Mouse (Mus musculus): ENCODE data around the gene Lrrn2. TPM values are rescaled to one million over a fixed set of nuclear protein-coding genes. Genes with fewer than 3 reads are reported as not detected.
"Not testable (repeated sequence)": the region's sequence is repeated elsewhere in the genome, so short reads cannot be mapped to it uniquely, and the experiment has no call there.

Lrrn2 gene
- polyA plus RNA-seq, 1 experiment from 2014 or later = 22.2 TPM

GRCm38 (mm10) chr1:132938975-132939374, 58.9 kb downstream of the Lrrn2 start:
- Histone ChIP-seq H3K27ac (no peak overlapping the region), H3K4me2 (no peak overlapping the region), H3K27me3 (no peaks in the 10 kb centered on the region), H3K9me3 (replicated peaks) (no peaks in the 10 kb centered on the region), H3K9ac (no peak overlapping the region), H3K4me1 (peaks cover 8% of the 10 kb centered on the region), H3K36me3 (ENCODE audit: poor library complexity, severe bottlenecking) (peaks cover 27% of the 10 kb centered on the region), H3K4me3 (no peak overlapping the region)
- ATAC-seq = no peak
- whole genome bisulfite sequencing = 86% methylated on average over 8 of the region's 8 CpGs

GRCm38 (mm10) chr1:132945826-132946225, 65.8 kb downstream of the Lrrn2 start:
- Histone ChIP-seq H3K9ac (no peak overlapping the region), H3K4me1 (peaks cover 7% of the 10 kb centered on the region; the same call in 1 of the 2 replicates), H3K36me3 (ENCODE audit: poor library complexity, severe bottlenecking) (no peaks in the 10 kb centered on the region), H3K4me3 (no peak overlapping the region), H3K27me3 (no peaks in the 10 kb centered on the region), H3K27ac (no peak overlapping the region), H3K4me2 (no peak overlapping the region), H3K9me3 (replicated peaks) (no peaks in the 10 kb centered on the region)
- WGBS = 68% methylated on average over 8 of the region's 8 CpGs
- ATAC-seq = no peak

DNA sequence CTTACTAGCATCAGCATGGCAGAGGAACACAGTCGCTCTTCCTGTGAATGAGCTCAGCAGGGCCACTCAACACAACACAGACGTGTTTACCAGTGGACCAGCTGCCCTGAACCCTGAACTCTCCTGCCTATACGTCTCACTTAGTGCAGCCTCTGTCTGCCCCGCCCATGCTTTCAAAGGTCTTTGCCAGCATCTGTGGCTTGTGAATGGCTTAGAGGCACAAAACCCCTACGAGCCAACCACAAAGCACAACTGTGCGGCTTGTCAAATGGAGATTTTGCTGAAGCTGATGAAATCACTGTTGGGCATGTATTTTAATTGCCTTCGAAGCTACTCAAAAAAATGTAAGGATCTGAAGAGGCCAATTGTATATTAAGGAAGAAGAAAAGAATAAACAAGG, 67.7 kb downstream of the Lrrn2 start:
- H3K4me2 ChIP-seq = no peak overlapping the region
- no peaks in the 10 kb centered on the region for H3K36me3 ChIP-seq (ENCODE audit: poor library complexity, severe bottlenecking)
- 25% methylated on average over 7 of the region's 7 CpGs for WGBS
- no peak for ATAC-seq
- no peaks in the 10 kb centered on the region for H3K9me3 ChIP-seq (replicated peaks)
- H3K27me3 ChIP-seq = no peaks in the 10 kb centered on the region
- H3K9ac ChIP-seq = no peak overlapping the region
- peaks cover 7% of the 10 kb centered on the region; the same call in 1 of the 2 replicates for H3K4me1 ChIP-seq
- H3K4me3 ChIP-seq = no peak overlapping the region
- H3K27ac ChIP-seq = no peak overlapping the region

DNA sequence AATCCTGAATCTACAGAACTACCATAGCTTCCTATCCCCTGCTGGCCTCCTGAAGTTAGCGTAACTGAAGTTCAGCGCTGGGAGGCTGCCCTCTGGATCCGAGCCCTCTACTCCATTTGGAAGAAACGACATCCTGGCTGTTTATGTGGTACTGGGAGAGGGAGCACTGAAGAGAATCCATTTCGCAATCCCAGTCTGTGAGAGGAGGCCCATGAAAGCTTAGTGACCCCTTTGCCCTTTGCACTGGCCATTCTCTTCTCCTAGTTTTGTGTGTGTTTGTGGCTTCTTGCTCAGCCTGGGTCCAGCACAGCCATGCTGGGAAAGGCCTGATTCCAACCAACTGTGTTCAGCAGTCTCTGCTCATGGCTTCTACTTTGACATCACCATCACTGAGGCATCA, 76.7 kb downstream of the Lrrn2 start:
- Histone ChIP-seq H3K27ac (no peak overlapping the region), H3K4me3 (no peak overlapping the region), H3K36me3 (ENCODE audit: poor library complexity, severe bottlenecking) (no peaks in the 10 kb centered on the region), H3K4me1 (no peaks in the 10 kb centered on the region), H3K27me3 (no peaks in the 10 kb centered on the region), H3K9me3 (replicated peaks) (no peaks in the 10 kb centered on the region), H3K4me2 (no peak overlapping the region), H3K9ac (no peak overlapping the region)
- WGBS = 90% methylated on average over 5 of the region's 5 CpGs
- ATAC-seq = no peak

DNA sequence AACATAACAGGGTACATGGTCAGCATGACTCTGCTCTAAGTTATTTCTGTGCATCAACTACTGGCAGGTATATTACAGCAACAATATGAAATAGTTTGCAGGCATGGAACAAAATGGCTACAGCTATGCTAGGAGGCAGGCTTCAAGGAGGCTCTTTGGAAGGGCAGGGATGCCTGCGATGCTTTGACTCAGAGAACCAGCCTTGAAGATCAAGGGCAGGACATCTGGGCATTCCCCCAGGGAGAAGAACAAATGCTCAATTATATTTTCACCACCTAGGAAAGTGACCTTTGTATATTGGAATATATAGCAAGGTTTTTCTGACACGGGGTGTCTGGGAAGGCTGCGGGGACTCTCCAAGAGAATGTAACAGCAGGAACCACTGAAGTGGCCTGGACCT, 81.7 kb downstream of the Lrrn2 start:
- H3K4me1 ChIP-seq = no peaks in the 10 kb centered on the region
- H3K36me3 ChIP-seq (ENCODE audit: poor library complexity, severe bottlenecking) = no peaks in the 10 kb centered on the region
- no peak overlapping the region for H3K27ac ChIP-seq
- no peaks in the 10 kb centered on the region for H3K9me3 ChIP-seq (replicated peaks)
- WGBS = 88% methylated on average over 3 of the region's 3 CpGs
- H3K4me2 ChIP-seq = no peak overlapping the region
- no peak overlapping the region for H3K9ac ChIP-seq
- H3K4me3 ChIP-seq = no peak overlapping the region
- ATAC-seq = no peak
- H3K27me3 ChIP-seq = no peaks in the 10 kb centered on the region

- no peak for ATAC-seq
- no peaks in the 10 kb centered on the region for H3K36me3 ChIP-seq (ENCODE audit: poor library complexity, severe bottlenecking)
Measured at GRCm38 (mm10) chr1:132964106-132964505, 84.0 kb downstream of the Lrrn2 start.

DNA sequence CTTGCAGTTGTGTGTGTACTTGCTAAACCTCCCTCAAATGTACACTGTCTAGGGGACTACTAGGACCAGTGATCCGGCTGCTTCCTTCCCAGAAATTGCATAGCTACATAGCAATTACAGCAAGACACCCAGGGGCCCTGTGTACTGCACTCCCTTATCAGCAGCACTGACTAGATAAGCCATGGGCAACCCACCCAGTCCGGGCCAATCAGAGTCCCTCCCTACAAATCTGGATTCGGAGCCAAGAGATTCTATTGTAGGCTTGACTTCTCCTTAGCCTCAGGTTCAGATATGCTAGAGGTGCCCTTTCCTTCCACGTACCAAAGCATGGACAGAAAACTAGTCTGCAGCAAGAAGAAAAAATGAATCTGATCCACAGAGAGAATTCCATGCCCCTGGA, 84.6 kb downstream of the Lrrn2 start:
- Histone ChIP-seq H3K9ac (no peak overlapping the region), H3K9me3 (replicated peaks) (no peaks in the 10 kb centered on the region), H3K4me1 (no peaks in the 10 kb centered on the region), H3K27me3 (no peaks in the 10 kb centered on the region), H3K36me3 (ENCODE audit: poor library complexity, severe bottlenecking) (no peaks in the 10 kb centered on the region), H3K4me3 (no peak overlapping the region), H3K27ac (no peak overlapping the region), H3K4me2 (no peak overlapping the region)
- 86% methylated on average over 4 of the region's 4 CpGs for WGBS
- ATAC-seq = no peak

More at GRCm38 (mm10) chr1:132964106-132964505, 84.0 kb downstream of the Lrrn2 start:
- no peaks in the 10 kb centered on the region for H3K4me1 ChIP-seq
- H3K4me3 ChIP-seq = no peak overlapping the region
- WGBS = 89% methylated on average over 2 of the region's 2 CpGs
- H3K4me2 ChIP-seq = no peak overlapping the region
- no peaks in the 10 kb centered on the region for H3K9me3 ChIP-seq (replicated peaks)
- no peak overlapping the region for H3K9ac ChIP-seq
- no peak overlapping the region for H3K27ac ChIP-seq
- H3K27me3 ChIP-seq = no peaks in the 10 kb centered on the region

- no peak overlapping the region for H3K27ac ChIP-seq
- no peak overlapping the region for H3K4me3 ChIP-seq
- H3K4me1 ChIP-seq = no peaks in the 10 kb centered on the region
- H3K27me3 ChIP-seq = no peaks in the 10 kb centered on the region
- H3K36me3 ChIP-seq (ENCODE audit: poor library complexity, severe bottlenecking) = no peaks in the 10 kb centered on the region
- no peak for ATAC-seq
- no peak overlapping the region for H3K9ac ChIP-seq
- 21% methylated on average over 6 of the region's 6 CpGs for WGBS
- H3K9me3 ChIP-seq (replicated peaks) = no peaks in the 10 kb centered on the region
- H3K4me2 ChIP-seq = no peak overlapping the region
Measured at GRCm38 (mm10) chr1:132968659-132969058, 88.6 kb downstream of the Lrrn2 start.

- Histone ChIP-seq H3K27ac (no peak overlapping the region), H3K36me3 (ENCODE audit: poor library complexity, severe bottlenecking) (peaks cover 11% of the 10 kb centered on the region; the same call in 1 of the 2 replicates), H3K27me3 (no peaks in the 10 kb centered on the region), H3K4me3 (no peak overlapping the region), H3K9me3 (replicated peaks) (no peaks in the 10 kb centered on the region), H3K4me1 (no peaks in the 10 kb centered on the region), H3K4me2 (no peak overlapping the region), H3K9ac (no peak overlapping the region)
- WGBS = 77% methylated on average over 1 of the region's 1 CpGs
- ATAC-seq = no peak
Measured at GRCm38 (mm10) chr1:132977402-132977801, 97.3 kb downstream of the Lrrn2 start.

GRCm38 (mm10) chr1:132981232-132981631, 101.2 kb downstream of the Lrrn2 start:
- H3K4me1 ChIP-seq = no peaks in the 10 kb centered on the region
- ATAC-seq = no peak
- 93% methylated on average over 6 of the region's 6 CpGs for WGBS

DNA sequence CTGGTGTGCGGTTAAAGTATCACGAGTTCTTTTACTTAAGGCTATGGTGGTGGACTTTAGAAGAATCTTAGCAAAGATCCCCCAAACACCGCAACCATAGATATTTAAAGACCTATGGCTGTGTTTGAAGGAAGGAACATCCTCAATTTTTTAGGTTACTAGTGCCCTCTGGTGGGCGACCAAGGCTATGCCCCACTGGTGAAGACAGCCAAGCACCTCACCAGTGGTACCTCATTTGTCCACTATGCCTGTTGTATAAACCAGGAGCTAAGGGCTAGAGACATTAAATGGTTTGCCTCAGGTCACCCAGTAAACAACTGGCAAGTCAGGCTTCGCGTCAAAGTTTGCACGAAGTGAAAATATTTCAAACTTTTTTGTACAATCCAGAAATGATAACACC, 102.7 kb downstream of the Lrrn2 start:
- H3K27ac ChIP-seq = no peak overlapping the region
- 67% methylated on average over 7 of the region's 7 CpGs for WGBS

More at GRCm38 (mm10) chr1:132981232-132981631, 101.2 kb downstream of the Lrrn2 start:
- Histone ChIP-seq H3K9me3 (replicated peaks) (no peaks in the 10 kb centered on the region), H3K27me3 (no peaks in the 10 kb centered on the region), H3K27ac (no peak overlapping the region), H3K9ac (no peak overlapping the region), H3K4me2 (no peak overlapping the region), H3K4me3 (no peak overlapping the region), H3K36me3 (ENCODE audit: poor library complexity, severe bottlenecking) (peaks cover 42% of the 10 kb centered on the region)

DNA sequence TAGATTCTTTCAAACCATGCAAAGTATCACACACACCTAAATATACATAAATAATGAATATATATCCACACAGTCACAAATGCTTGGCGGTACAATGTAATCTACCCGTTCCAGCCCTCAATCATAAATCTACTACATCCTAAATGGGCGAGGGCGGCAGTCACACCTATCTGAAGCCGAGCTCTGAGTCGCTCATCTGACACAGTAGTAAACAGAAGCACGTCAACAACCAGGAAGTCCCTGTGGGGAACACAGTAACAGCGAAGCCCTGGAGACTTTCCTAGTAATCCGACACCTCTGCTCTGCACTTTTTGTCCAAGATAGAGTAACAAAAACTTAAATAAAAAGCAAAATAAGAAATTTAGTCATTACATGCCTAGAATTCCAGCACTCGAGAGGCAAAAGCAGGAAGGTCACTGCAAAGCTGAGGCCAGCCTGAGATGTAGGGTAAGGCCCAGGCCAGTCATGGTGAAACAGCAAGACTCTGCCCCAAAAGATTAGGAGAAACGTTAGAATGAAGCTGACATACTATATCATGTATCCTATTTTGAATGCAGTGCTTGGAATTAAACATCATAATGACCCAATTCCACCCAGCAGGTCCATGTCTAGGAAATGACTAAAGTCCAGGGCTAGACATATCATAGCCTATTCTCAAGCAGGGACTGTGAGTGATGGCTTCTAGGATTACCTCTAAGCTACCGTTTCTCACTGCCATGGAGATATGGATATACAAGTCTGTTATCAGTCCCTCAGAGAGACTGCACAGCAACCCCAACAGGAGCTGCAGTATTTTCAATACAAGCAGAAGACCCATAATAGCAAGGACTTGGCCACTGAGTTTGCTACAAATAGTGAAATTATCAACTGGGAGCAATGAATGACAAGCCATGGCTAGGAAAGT, 108.7 kb downstream of the Lrrn2 start:
- H3K36me3 ChIP-seq (ENCODE audit: poor library complexity, severe bottlenecking) = peaks cover 86% of the 10 kb centered on the region
- ATAC-seq; H3K4me2 ChIP-seq; H3K9ac ChIP-seq; H3K9me3 ChIP-seq (replicated peaks); H3K4me1 ChIP-seq; H3K27ac ChIP-seq; H3K4me3 ChIP-seq; H3K27me3 ChIP-seq: not testable (repeated sequence)
- 89% methylated on average over 12 of the region's 12 CpGs for WGBS

More for the DNA sequence above, 102.7 kb downstream of the Lrrn2 start:
- H3K27me3 ChIP-seq = no peaks in the 10 kb centered on the region
- H3K9ac ChIP-seq = no peak overlapping the region
- H3K9me3 ChIP-seq (replicated peaks) = no peaks in the 10 kb centered on the region
- no peaks in the 10 kb centered on the region for H3K4me1 ChIP-seq
- ATAC-seq = peak; percentile 75; the same call in 1 of the 2 replicates
- peaks cover 54% of the 10 kb centered on the region for H3K36me3 ChIP-seq (ENCODE audit: poor library complexity, severe bottlenecking)
- no peak overlapping the region for H3K4me2 ChIP-seq
- H3K4me3 ChIP-seq = no peak overlapping the region

All from forebrain, embryonic 13.5 days (tissue).